Mouse (Mus musculus): ENCODE data around the gene Phkb. TPM values are rescaled to one million over a fixed set of nuclear protein-coding genes. Genes with fewer than 3 reads are reported as not detected.
A peak's percentile ranks its signal among the peaks of the same experiment; 100 is the strongest.

Phkb gene
- total and polyA plus RNA-seq, 3 experiments, result 20.9 to 25.4 (median 23.5) TPM

- no peak for TF ChIP-seq SMC3 (IDR thresholded peaks at IDR 0.05; ENCODE audit: low read depth, low read length)
- TF ChIP-seq TBP (conservative IDR thresholded peaks at IDR 0.05; ENCODE audit: low read depth, low read length), result no peak
- TF ChIP-seq RAD21 (IDR thresholded peaks at IDR 0.05; ENCODE audit: low read depth, low read length), result no peak
- no peak for TF ChIP-seq ZC3H11A (IDR thresholded peaks at IDR 0.05; ENCODE audit: low read depth, low read length)
- peak; percentile 24; the same call in 1 of the 2 replicates for TF ChIP-seq ELF1 (IDR thresholded peaks at IDR 0.05; ENCODE audit: low read depth, low read length)
- TF ChIP-seq USF1 (IDR thresholded peaks at IDR 0.05; ENCODE audit: low read depth, low read length), result no peak
- TF ChIP-seq KAT2A (IDR thresholded peaks at IDR 0.05; ENCODE audit: insufficient replicate concordance, low read length), result no peak
- no peak for TF ChIP-seq ZNF384 (IDR thresholded peaks at IDR 0.05; ENCODE audit: low read depth, low read length)
- TF ChIP-seq MXI1 (IDR thresholded peaks at IDR 0.05; ENCODE audit: low read depth, low read length), result peak; percentile 54; the same call in 1 of the 2 replicates
- TF ChIP-seq PAX5 (IDR thresholded peaks at IDR 0.05; ENCODE audit: low read length), result no peak
- TF ChIP-seq TCF12 (IDR thresholded peaks at IDR 0.05; ENCODE audit: low read depth, low read length), result peak; percentile 83
- TF ChIP-seq SIN3A (IDR thresholded peaks at IDR 0.05; ENCODE audit: low read length), result 0 out of 2 replicates have a peak, but pooled peaks have one; percentile 49
- peak; percentile 86; the same call in 1 of the 2 replicates for TF ChIP-seq RCOR1 (conservative IDR thresholded peaks at IDR 0.05; ENCODE audit: low read depth, low read length)
- TF ChIP-seq MAZ (IDR thresholded peaks at IDR 0.05; ENCODE audit: low read depth, low read length), result peak; percentile 79
- TF ChIP-seq NELFE (IDR thresholded peaks at IDR 0.05; ENCODE audit: low read depth, low read length), result no peak
- 0 out of 2 replicates have a peak, but pooled peaks have one; percentile 44 for TF ChIP-seq MYC (IDR thresholded peaks at IDR 0.05; ENCODE audit: low read depth, low read length)
- peak; percentile 97 for TF ChIP-seq IRF4 (IDR thresholded peaks at IDR 0.05; ENCODE audit: low read depth, low read length)
- peak; percentile 56; the same call in 1 of the 2 replicates for TF ChIP-seq BHLHE40 (IDR thresholded peaks at IDR 0.05; ENCODE audit: low read depth, low read length)
- TF ChIP-seq USF2 (conservative IDR thresholded peaks at IDR 0.05; ENCODE audit: low read depth, low read length), result no peak
These were observed 683 bp downstream of the Phkb start (continued) for GRCm38 (mm10) chr8:85841489-85841795.

GRCm38 (mm10) chr8:85845887-85846286, 5.1 kb downstream of the Phkb start:
- Histone ChIP-seq H3K27me3 (replicated peaks) (no peaks in the 10 kb centered on the region), H3K36me3 (replicated peaks in 1 of 2; ENCODE audit: control insufficient read depth in 1 of 2, insufficient read depth in 1 of 2, low read length in 1 of 2) (peaks cover 5 to 19% of the 10 kb centered on the region in 2 experiments), H3K4me2 (ENCODE audit: insufficient read depth, low read depth, poor library complexity, severe bottlenecking) (no peak overlapping the region), H3K4me3 (replicated peaks in 1 of 3; ENCODE audit: low read depth in 2 of 3, low read length in 2 of 3, poor library complexity in 1 of 3) (no peak overlapping the region), H3K9me3 (replicated peaks; ENCODE audit: low read length) (no peaks in the 10 kb centered on the region), H3K9ac (ENCODE audit: insufficient read depth, low read depth) (no peak overlapping the region), H3K79me2 (replicated peaks; ENCODE audit: control insufficient read depth, extremely low read depth, insufficient read depth, poor library complexity, severe bottlenecking) (peaks cover 6% of the 10 kb centered on the region; the same call in 1 of the 2 replicates), H3K27ac (ENCODE audit: insufficient read depth, low read depth) (no peak overlapping the region), H3K4me1 (ENCODE audit: control insufficient read depth in 1 of 2, insufficient read depth in 2 of 2) (peaks cover 0 to 30% of the 10 kb centered on the region in 2 experiments; a peak in 1 of 4 replicates)
- dilution Hi-C loops (cut with MboI; ENCODE audit: extremely low pct_ligation_motif_present, extremely low pct_unique_long_range_greater_than_20kb, low sequenced_read_pairs) (no loop called here), in situ Hi-C loops (cut with MboI; ENCODE audit: low pct_ligation_motif_present, low pct_unique_long_range_greater_than_20kb, low sequenced_read_pairs) (no loop called here)
- DNase-seq (ENCODE audit: extremely low read depth), result no peak
- TF ChIP-seq ZC3H11A (IDR thresholded peaks at IDR 0.05; ENCODE audit: low read depth, low read length) (no peak), MXI1 (IDR thresholded peaks at IDR 0.05; ENCODE audit: low read depth, low read length) (no peak)
